Mouse (Mus musculus) G1E (cell line): Measurements from ENCODE around the gene Atp2a1.

Experiments
- CTCF ChIP-seq: IDR thresholded peaks from 2 replicates; pipeline ENCODE4 v1.5.1; 2012; ENCODE audit warnings: low read depth, low read length, inconsistent platforms, mixed read lengths
- TAL1 ChIP-seq: conservative IDR thresholded peaks from 2 replicates; pipeline ENCODE4 v1.6.1; 2012; ENCODE audit warnings: low read depth, low read length, inconsistent platforms, mixed read lengths

DNA sequence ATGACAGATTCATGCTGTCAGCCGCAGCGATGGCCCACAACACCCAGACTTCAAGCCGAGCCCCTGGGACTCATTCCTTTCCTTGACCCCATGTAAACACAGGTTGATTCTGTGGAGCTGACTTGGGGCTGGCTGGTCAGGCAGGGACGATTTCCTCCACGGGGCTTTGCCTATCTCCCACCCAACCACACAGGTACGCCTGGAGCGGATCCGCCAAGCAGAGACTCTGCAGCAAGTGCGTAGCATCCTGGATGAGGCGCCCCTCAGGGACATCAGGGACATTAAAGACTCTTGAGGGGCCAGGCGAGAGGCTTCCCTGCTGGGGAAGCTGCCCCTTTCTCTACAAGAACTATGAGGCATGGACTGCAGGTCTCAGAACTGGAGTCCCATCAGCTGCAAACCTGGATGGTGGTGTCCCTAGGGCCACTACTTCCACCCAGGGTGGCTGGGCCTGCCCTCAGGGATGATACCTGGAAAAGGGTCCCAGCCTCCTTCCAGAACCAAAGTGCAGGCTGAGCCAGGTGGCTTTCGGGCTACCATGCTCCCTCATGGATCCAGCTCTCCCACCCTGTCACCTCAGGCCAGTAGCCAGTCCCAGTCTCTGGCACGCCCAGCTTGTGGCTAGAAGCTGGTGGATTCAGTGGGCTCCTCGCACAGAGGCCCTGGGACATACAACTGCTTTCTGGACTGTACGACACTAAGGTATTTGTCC lies 17.6 kb downstream of the Atp2a1 start:
- TF ChIP-seq CTCF = no peak
- TF ChIP-seq TAL1 = no peak
